Mouse (Mus musculus) spleen, adult 18-20 months (tissue): ENCODE data around the gene Zfp800.
A peak's percentile ranks its signal among the peaks of the same experiment; 100 is the strongest.

ENCODE experiments used
- DNase-seq, 2 experiments: peaks; one replicate each; pipeline ENCODE4 v3.0.0; 2022; ENCODE audit warnings: mixed read lengths in 2 of 2

Zfp800 gene

DNA sequence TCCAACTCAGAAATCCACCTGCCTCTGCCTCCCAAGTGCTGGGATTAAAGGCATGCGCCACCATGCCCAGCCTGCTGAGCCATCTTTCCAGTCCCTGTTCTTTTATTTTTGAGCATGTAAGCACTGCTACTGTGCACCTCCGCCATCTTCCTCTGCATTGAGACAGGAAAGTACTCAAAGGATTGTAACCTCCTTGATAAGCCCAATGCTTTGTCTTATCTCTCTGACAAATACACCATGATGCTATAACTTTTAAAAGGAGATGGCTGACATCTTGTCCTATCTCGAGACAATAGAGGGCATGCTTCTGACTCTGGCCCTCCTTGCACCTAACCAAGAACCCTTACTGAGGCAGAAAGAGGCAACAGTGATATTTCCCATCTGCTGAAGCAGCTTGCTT is 88.9 kb downstream of the Zfp800 start:
- DNase-seq: no peak

DNA sequence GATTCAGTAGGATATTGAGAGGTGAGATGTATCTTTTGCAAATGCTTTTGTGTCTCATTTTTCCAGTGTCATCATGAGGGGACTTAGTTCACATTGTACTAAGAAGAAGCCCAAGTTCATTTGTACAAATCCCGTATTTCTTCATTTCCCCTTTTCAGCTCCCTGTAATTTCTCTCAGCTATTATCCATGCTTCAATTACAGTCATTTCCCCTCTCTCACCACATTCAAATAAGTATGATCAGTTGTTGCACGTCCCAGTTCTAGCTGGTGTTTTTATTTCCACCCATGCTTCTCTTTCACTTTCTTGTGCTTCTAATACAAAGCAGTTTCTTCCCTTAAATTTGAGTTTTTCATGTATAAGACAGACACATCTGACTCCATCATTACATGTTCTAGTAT is 91.1 kb downstream of the Zfp800 start:
- DNase-seq: no peak

DNA sequence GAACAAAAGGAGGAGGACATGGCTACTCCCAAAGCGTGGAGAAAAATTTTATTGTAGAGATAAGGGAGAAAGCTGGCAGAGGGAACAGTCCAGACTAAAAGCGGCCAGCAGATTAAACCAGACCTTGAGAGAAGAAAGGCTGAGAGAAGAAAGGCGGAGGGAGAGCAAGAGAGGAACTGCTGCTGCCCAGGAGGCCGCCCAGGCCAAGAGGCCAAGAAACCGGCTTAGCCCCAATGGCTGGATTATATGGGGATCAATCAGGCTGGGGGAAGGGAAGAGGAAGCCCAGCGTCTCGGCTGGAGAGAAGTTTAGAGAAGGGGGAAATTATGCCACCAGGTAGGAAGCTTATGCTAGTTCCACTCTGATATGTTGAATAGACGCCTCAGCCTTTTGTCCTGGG is 101.5 kb downstream of the Zfp800 start:
- no peak for DNase-seq

DNA sequence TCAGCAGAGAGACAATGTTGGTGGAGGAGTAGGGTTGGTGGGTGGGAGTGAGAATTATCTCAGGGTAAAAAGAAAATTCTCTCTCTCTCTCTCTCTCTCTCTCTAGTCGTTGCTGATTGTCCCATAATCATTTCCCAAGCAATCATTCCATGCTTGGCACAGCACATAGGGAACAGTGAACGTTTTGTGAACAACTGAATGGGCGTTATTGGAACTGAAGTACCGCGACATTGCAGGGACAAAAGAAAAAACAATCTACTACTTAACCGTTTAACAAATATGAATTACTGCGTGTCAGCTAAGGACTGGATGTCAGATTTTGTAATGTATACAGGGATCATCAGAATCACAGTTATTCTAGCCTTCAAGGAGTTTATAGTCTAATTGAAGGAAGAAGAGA is 102.2 kb downstream of the Zfp800 start:
- DNase-seq: no peak

DNA sequence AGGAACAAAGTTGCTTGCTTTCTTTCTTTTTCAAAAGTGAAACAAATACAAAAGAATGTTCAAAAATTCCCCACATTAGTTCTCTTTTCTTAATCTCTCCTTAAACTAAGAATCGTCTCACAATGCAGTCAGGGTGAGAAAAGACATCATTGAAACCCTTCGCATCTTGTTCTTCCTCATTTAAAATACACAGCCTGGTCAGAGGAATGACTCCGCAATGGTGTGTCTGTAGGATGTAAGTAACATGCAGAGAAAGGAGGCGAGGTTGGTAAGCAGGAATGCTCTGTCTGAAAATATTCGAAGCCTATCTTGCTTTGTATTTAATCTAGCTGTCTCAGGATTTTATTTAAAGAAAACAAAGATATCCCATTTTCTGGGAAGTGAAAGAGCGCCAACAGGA is 105.0 kb downstream of the Zfp800 start:
- no peak for DNase-seq

DNA sequence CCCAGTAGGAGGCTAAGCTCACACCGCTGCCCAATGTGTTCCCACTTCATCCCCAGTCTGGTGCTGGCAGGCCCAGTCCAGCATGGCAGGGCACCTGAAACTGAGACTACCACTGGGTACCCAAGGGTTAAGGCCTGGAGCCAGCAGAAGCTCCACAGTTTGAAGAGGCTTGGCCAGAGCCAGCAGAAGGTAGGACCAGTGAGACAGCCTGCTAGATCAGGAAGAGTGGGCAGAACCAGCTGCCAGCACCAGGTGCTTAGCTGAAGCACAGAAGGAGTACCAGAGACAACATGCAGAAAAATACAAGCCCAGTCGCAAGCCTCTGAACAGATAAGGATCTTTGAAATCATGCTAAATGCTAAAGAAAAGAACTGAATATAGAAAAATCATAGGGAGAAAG is 117.9 kb downstream of the Zfp800 start:
- no peak for DNase-seq

DNA sequence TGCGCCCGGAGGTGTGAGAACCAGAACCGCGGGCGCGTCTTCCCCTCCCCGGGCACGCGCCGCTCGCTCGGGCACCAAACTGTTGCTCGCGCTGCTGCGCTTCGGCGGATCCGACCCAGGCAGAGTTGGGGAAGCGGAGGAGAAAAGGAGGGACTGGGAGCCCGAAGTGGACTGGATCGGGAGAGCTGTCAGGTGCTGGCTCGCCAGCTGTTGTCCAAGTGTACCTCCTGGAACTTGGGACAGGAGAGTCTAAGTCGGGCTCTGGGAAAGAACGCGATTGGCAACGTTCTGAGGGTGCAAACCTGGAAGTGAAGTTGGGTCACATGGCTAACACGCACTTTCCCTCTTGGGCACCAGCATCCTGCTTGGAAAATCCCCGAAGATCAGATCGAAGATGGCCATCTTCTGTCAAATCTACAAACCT is 135.6 kb downstream of the Zfp800 start:
- DNase-seq: no peak

DNA sequence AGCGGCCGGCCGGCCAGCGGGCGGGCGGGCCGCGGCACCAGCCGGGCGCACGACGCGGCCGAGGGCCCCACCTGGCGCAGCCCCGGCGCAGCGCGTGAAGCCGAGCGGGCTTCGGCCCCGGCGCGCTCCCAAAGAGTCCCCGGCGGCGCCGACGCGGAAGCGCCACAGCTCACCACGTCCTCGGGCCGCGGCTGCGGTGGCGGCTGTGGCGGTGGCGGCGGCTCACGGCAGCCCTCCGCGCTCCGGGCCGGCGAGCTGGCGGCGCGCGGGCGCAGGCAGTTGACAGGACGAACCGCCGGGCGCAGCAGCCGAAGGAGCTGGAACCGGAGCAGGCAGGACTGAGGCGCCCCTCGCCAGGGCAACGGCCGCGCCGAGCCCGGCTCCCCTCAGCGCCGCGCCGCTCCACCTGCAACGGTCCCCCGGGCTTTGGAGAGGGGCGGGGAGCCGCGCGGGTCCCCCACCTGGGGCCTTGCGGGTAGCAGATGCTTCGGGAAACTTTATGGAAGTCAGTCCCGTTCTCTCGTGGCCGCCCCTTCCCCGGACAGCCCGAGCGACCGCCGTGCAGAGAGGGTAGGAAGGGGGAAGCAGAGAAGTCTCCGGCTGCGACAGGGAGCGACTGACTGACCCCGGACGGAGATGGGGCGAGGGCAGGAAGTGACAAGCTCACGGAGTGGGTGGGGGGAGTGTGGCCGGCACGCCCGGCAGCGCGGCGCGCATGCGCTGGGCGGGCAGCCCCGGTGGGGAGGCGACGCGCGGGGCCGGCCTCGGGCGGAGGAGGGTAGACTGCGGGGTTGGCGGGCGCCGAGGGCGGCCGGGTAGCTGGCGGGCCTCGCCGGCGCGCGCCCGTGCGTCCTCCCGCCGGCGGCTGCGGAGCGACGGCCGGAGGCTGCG is 136.3 kb downstream of the Zfp800 start:
- peak; percentile 86 to 88 for DNase-seq

DNA sequence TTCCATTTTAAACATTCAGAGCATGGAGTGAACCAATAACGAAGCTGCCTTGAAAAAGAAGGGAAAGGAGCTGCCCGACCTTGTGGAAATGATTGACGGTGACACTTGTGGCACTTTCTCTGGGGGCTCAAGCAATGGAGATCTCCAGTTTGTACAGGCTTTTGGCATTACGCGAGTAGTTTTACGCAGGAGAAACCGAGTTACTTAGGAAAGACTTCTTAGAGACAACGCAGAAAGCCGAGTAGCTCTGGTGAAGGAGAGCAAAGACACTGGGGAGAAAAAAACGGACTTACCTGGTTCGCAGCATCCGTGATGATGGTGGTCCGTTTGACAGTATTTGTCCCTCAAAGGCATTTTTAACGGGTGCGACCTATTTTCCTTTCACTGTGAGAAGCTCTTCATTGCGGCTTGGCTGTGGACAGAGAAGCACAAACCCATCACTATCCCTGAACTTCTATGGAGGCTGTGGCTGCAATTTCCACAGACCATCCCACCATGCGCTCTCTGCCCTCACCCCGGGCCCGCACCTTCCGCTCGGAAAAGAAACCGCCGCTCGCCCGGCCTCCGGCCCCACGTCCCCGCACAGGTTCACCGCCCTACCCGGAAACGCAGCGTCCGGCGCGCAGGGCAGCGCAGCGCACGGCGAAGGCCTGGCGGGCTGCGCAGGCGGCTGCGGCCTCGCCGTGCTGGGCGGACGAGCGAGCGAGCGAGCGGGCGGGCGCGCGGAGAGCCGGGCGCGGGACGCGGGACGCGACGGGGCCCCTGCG is 137.2 kb downstream of the Zfp800 start:
- peak; percentile 25 to 33 for DNase-seq

DNA sequence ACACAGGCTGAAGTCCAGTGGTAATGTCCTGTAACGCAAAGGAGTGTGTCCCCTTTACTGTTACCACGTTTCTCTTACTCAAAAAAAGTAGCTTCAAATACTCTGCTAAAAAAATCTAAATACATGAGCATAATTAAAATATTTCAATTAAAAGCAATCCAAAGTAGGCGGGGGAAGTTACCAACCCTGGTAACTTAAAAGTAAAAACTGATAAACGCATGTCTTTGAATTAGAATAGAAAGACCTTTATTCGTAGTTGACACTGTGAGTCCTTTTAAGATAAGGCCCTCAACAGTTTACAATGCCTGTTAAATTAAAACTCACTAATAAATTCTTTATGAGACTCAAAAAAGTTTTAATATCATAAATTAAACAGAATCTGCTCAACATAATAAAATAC is 138.1 kb downstream of the Zfp800 start:
- DNase-seq: no peak

DNA sequence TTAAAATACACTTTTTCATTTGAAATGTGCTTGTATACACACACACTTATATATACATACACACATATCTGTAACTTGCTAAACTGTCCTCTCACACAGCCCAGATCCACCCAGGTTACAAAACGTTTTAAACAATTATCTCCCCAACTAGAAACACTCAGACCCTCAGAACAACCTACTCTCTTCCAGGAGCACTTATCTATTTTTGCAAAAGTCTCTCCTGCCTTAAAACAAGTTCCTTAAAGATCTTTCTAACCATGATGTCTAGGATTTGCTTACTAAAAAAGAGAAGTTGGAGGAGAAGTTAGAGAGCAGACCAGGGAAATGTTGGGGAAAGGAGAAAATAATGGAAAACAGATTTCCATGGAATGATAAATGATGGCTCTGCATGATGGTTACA is 139.4 kb downstream of the Zfp800 start:
- DNase-seq: no peak

DNA sequence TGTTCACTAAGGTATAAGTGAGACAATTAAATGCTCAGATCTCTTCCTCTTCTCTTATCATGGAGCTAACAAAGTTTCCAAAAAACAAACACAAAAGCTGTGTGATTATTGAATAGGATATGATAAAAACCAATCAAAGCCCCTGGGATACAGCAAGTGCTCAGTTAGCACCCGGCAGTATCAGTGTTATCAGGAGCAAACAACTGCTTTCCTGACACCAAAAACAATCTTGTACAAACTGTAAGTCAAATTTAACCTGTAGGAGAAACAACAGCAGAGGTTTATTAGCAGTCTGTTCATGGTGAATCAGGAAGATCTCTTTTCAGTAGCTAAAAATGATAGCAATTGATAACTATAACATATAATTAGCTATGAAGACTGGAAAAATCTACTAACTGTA is 140.0 kb downstream of the Zfp800 start:
- no peak for DNase-seq

DNA sequence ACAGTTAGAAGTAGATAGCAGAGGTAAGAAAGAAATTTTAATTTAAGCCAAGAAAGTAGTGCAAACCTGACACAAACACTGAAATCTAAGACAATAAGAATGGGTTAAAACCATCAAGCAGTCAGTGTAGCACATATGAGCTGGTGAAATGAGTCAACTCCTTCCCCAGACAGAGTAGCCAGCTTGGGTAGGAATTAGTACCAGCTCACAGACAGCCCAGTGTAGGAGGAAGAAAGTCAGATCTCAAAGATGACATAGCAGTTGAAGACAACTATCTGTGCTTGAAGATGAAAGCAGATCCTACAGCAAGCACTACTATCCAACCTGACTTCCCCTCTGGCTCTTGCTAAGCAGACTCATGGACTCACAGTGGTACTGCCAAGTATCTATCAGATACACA is 145.0 kb downstream of the Zfp800 start:
- DNase-seq: no peak

DNA sequence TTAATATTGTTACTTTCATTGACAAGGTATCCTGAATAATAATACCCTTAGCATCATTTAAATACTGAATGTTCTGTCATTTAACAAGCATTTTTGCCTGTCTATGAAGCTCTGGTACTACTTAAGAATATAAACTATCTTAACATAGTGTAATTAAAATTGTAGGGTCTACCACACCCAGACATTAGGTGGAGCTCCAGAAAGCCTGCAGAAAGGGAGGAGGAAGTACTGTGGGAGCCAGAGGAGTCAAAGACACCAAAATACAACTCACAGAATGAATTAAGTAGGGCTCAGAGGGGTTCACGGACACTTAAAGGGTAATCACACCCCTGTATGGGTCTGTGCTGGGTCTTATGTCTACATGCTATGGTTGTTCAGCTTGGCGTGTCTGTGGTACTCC is 149.6 kb downstream of the Zfp800 start:
- DNase-seq: no peak

DNA sequence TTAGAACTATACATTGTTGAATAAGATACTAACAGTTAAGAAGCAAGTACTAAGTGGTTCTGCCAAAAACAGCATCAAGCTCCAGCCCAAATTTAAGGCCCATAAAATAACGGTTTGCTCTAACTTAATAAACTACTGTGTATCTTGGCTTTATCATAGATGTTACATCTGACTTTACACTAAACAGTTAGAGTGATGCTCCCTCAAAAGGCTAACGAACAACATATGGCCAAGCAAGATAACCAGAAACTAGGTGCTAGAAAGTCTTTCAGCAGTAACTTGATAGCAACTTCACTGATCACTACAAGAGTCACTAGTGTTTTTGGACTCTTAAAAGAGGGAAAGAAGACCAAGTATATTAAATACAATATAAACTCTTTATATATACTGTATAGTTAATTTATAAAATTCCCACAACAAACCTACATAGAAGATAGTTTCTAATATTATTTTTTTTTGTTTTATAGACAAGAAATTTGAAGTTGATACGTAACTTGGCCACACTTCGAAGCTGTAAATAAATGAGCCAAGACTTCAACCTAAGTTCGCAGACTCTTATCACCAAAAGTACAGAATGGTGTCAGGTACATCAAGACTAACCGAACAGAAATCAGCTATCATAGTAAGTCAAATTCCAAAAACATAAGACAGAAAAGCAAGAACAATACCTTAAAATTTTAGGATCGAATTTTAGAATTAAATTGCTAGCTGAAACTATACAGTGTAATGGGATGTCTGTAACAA is 165.0 kb downstream of the Zfp800 start:
- no peak for DNase-seq

DNA sequence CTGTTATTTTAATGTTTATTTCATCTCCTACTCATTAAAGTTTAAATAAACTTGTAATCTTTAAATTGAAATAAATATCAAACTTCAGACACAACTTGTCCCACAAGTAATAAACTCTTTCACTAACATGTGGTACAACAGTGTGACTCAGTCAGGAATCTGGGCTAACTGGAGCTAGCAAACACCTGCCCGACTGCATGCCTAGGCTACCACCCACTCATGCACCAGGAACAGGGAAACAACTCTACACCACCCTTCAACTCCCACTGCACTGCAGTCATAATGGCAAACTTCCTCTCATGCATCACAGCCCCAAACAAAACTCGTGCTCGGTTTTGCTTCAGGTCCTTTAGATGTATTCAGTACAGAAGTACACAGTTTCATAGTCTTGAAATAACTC is 169.7 kb downstream of the Zfp800 start:
- DNase-seq: no peak

DNA sequence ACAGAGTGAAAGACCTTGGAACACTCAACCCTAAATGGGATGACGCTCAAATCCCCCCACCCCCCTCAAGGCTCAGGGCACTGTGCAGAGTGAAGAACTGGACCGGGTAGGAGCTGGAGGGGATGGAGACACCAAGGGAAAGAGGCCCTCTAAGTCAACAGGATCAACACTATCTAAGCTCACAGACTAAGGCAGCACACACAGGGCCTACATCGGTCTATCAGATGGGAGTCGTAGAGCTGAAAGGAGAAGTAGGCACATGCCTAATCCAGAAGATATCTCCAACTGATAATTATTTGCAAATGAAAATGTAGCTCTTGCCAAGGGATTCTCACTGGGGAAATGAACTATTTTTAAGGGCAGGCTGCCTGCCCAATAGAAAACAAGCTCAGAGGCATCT is 176.8 kb downstream of the Zfp800 start:
- no peak for DNase-seq

DNA sequence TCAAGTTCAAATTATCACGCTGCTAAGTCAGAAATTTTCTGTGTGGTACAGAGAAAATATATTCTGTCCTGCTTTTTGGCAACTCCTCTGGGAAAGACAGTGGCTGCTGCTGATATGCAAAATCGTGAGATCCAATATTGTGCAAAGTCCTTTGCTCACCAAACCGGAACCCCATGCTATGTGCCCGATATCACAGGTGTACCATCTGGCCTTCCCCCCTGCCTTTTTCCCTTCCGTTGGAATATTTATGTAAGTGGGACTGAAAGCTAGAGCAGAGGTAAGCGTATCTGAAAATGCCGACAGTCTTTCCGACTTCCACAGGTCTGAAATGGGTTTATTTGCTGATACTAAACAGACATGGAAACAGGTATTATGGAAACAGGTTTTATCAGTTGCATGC is 179.4 kb downstream of the Zfp800 start:
- no peak for DNase-seq

DNA sequence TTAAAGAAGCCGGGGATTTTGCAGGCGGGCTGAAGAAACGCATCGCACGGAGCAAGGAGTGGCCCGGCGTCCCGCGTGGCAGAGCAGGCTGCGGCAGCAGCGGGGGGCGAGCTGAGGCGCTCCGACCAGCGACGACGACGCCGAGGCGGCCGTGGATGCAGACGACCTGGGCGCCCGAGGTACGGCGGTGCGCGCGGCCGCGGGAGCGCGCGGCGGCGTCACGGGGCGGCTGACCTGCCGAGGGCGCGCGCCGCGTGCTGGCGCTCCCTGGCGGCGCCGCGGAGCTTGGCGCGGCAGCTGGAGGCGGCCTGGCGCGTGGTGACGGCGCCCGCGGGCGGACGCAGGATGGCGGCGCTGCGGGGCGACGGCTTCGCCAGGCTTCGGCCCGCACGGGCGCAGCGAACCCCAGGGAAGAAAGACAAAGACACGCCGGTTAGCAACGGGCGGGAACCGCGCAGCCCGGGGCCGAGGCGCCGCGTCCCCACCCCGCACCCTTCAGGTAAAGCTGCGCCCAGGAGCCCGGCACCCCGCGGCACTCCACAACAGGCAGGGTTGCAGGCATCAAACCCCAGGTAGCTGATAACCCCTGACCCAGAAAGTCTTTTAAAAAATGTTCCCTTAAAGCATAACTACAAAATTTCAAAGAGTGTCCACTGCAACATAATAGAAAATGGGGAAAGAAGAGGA is 182.4 kb downstream of the Zfp800 start:
- peak; percentile 30 to 55 for DNase-seq

DNA sequence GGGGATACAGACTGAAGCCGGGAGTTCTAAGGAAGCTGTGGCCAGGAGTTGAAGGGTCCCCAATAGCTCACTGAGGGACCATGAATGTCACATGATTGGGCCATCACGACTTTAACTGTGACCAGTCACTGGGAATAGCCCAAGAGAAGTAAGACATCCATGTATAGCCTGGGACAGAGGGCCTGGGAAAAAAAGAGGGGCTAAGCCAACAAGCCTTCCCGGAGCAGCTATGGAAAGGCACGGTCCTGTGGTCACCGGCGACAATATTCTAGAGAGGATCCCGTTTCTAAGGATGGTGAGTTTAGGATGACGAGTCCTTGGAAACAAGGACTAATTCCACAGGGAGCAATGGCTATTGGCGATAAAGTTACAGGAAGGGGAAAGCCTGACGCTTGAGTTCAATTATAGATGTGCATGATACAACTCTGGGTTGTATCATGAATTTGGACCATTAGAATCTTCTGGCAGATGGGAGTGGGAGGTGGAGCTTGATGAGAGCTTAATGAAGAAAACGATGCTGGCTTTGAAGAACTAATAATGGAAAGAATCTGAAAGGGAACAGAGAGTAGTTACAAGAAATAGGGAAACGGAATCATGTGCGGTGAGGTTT is 183.0 kb downstream of the Zfp800 start:
- DNase-seq: no peak

DNA sequence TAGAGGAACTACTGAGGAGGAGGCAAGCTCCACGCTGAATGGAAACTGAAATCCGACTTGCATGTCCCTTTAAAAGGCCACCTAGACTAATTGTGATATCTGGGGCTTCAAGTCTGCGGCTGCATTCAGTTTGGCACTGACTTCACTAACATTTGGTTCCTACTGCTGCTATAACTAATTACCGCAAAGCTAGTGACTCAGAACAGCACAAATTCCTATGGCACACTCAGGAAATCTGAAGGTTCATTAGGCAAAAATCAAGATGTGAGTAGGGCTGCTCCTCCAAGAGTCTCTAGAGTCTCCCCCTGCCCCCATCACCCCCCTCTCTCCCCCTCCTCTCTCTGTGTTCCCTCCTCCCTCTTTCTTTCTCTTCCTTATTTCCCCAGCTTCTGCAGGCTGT is 194.4 kb downstream of the Zfp800 start:
- DNase-seq: no peak

DNA sequence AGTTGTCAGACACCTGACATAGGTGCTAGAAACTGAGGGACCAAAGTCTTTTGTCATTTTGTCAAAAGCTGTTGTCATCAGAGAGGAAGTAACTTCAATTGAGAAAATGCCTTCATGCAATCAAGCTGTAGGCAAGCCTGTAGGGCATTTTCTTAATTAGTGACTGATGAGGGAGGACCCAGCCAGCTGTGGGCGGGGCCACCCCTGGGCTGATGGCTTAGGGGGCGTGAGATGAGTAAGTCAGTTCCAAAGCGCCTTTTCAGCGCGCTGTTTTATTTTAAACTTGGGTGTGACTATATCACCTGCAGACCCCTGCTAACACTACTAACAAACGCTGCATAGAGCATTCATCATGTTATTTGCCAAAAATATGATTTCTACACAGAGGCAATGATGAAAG is 195.0 kb downstream of the Zfp800 start:
- no peak for DNase-seq

DNA sequence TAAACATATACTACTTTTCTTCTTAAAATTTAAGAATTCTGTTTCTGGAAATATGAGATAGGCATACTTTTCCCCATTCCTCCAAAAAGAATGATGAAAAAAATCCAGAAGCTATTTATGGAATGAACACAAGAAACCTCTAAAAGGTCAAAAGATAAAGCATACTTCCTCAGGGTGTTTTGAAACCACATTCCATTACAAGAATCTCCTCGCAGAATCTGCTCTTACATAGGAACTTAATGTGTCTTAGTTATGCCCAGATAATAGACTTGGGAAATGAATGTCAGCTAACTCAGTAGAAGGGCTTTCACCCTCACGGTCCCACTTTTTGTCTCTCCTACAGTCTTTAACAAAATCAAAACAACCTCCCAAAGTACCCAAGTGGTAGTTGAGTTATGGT is 203.9 kb downstream of the Zfp800 start:
- no peak for DNase-seq
